Mouse (Mus musculus) midbrain, embryonic 11.5 days (tissue): ENCODE data around the gene Cnn2. TPM values are rescaled to one million over a fixed set of nuclear protein-coding genes. Genes with fewer than 3 reads are reported as not detected.

Experiments used
- ATAC-seq: fragments of 200-750 bp; cut with Nextera tagmentation; 2 replicates; pipeline ENCODE4 v1.8.0; 2017; ENCODE audit warnings: moderate TSS enrichment, moderate library complexity; ENCODE audit not compliant: low FRiP score
- DNase-seq: peaks from one replicate; pipeline ENCODE4 v3.0.0; 2015; ENCODE audit warnings: low spot score; ENCODE audit errors: missing footprints
- H3K27ac ChIP-seq: fragments of 300-500 bp; sonication (generic); 2 replicates; pipeline ENCODE4 v1.5.1; 2014; ENCODE audit warnings: low read depth, low read length
- H3K27me3 ChIP-seq: fragments of 300-500 bp; sonication (generic); 2 replicates; pipeline ENCODE4 v1.6.1; 2014; ENCODE audit warnings: mild to moderate bottlenecking, low read length, moderate library complexity, mixed read lengths; ENCODE audit not compliant: control insufficient read depth, insufficient read depth
- H3K36me3 ChIP-seq: fragments of 300-500 bp; sonication (generic); 2 replicates; pipeline ENCODE4 v1.6.1; 2014; ENCODE audit warnings: mild to moderate bottlenecking, low read length, moderate library complexity, mixed read lengths; ENCODE audit not compliant: control insufficient read depth, insufficient read depth
- H3K4me1 ChIP-seq: fragments of 300-500 bp; sonication (generic); 2 replicates; pipeline ENCODE4 v1.6.1; 2014; ENCODE audit warnings: low read length; ENCODE audit not compliant: control insufficient read depth, insufficient read depth
- H3K4me2 ChIP-seq: fragments of 300-500 bp; sonication (generic); 2 replicates; pipeline ENCODE4 v1.6.1; 2014; ENCODE audit warnings: mild to moderate bottlenecking, moderate library complexity
- H3K4me3 ChIP-seq: fragments of 300-500 bp; sonication (generic); 2 replicates; pipeline ENCODE4 v1.5.1; 2014; ENCODE audit warnings: low read depth, low read length
- H3K9ac ChIP-seq: fragments of 300-500 bp; sonication (generic); 2 replicates; pipeline ENCODE4 v1.6.1; 2014; ENCODE audit warnings: low read length
- H3K9me3 ChIP-seq: fragments of 300-500 bp; sonication (generic); 2 replicates; pipeline ENCODE4 v1.6.1; 2016; ENCODE audit warnings: low read length; ENCODE audit not compliant: control insufficient read depth
- WGBS: fragments of 180-500 bp; shearing (Covaris S2); extraction: QIAGEN DNeasy Blood & Tissue Kit; methylation state at CpG from one replicate; pipeline ENCODE4 v1.1.7; 2014; 5-methylcytosine and 5-hydroxymethylcytosine counted together
- polyA plus RNA-seq: library from polyadenylated mRNA; unstranded; fragments of >200 nt; fragmentation: Nextera tagmentation; extraction: Ambion mirVana; gene quantifications from 2 replicates; pipeline ENCODE4 v1.2.1, GENCODE M21; 2014

Gene Cnn2
- polyA plus RNA-seq, 1 experiment from 2014 or later = 158 TPM

DNA sequence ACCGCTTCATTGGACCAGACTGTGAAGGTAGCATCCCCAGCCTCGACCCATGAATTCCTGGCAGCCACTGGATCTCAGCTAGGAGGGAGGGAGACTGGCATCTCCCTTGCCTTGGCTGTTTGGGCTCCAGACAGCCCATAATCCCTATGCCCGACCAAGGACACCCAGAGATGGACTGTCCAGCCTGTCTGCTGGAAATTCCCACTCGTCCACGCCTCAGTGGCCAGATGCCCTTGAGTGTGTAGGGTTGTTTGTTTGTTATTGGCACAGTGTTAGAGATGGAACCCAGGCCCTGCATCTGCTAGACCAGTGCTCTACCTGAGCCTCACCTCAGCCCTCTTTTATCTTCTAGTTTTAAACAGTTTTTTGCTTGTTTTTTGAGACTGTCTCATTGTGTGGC, 23.1 kb upstream of the Cnn2 start:
- Histone ChIP-seq H3K4me2 (no peak overlapping the region), H3K9me3 (no peaks in the 10 kb centered on the region), H3K27ac (no peak overlapping the region), H3K4me3 (no peak overlapping the region), H3K27me3 (peaks cover 7% of the 10 kb centered on the region; the same call in 1 of the 2 replicates), H3K9ac (no peak overlapping the region), H3K4me1 (peaks cover 8% of the 10 kb centered on the region), H3K36me3 (peaks cover 25% of the 10 kb centered on the region)
- WGBS = 87% methylated on average over 5 of the region's 5 CpGs
- ATAC-seq (no peak), DNase-seq (no peak)

DNA sequence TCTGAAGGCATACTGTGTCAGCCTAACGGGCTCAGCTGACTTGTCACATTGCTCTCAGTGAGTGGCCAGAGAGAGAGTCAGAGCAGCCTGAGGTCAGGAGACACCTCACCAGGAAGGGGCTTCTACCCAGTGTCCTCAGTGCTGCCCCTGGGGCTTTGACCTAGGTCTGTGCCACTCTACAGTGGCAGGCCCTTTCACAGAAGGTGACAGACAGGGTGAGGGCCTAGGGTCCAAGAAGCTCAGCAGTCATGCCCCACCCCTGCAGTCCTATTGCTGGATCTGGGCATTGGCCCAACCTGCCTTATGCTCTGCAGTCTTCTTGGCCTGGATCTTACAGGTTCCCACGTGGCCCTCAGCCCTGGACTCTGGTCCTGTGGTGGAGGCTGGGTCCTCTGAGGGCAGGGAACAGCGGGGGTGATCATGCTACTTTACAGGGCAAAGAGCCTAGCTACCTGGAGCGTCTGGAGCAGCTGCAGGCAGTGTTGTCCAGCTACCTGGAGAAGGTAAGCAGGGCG, 21.4 kb upstream of the Cnn2 start:
- no peak overlapping the region for H3K4me3 ChIP-seq
- H3K9me3 ChIP-seq = no peaks in the 10 kb centered on the region
- peaks cover 4% of the 10 kb centered on the region; the same call in 1 of the 2 replicates for H3K4me1 ChIP-seq
- H3K27me3 ChIP-seq = peaks cover 22% of the 10 kb centered on the region
- ATAC-seq (no peak), DNase-seq (no peak)
- no peak overlapping the region for H3K27ac ChIP-seq
- no peak overlapping the region for H3K9ac ChIP-seq
- H3K4me2 ChIP-seq = no peak overlapping the region
- peaks cover 21% of the 10 kb centered on the region for H3K36me3 ChIP-seq
- 96% methylated on average over 5 of the region's 5 CpGs for WGBS

DNA sequence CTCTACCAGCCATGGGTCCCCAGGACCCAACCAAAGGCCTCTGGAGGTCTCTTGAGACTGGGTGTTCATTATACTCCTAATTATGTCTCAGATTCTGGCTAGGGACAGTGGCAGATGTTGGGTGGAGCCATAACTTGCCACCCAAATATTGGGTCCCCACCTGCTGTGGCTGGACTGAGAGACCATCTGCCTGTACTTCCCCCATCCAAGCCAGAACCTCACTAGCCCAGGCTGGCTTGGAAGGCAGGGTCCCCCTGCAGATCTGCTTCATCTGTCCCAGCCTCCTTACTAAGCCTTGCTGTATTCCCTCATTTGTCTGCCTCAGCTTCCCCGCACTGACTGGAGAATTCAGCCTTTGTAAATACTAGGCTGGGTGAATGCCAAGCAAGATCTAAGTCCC, 20.2 kb upstream of the Cnn2 start:
- Histone ChIP-seq H3K27me3 (peaks cover 23% of the 10 kb centered on the region), H3K4me2 (no peak overlapping the region), H3K9me3 (no peaks in the 10 kb centered on the region), H3K27ac (no peak overlapping the region), H3K9ac (no peak overlapping the region), H3K4me3 (no peak overlapping the region), H3K36me3 (peaks cover 16% of the 10 kb centered on the region), H3K4me1 (peaks cover 4% of the 10 kb centered on the region; the same call in 1 of the 2 replicates)
- WGBS = 96% methylated on average over 1 of the region's 1 CpGs
- no peak for DNase-seq
- no peak for ATAC-seq

DNA sequence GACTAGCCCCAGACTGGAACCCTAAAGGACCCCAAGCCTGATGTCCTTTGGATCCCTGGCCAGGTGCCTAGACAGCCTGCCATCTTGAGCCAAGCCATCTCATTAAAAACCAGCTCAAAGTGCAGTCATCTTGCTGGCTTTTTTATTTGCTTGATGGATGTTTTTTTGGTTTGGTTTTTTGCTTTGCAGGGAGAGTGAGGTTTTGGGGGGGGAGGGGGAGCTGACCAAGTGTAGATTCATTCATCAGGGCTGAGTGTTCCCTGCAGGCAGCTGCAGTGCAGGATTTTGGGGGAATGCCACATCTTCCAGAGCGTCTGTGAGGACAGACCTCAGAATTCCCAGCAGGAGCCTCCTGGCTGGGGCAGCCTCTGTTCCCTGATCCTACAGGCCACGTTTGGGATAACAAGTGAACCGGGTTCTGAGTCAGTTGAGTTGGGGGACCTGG, 19.2 kb upstream of the Cnn2 start:
- no peak for ATAC-seq
- Histone ChIP-seq H3K9ac (no peak overlapping the region), H3K4me1 (peaks cover 4% of the 10 kb centered on the region; the same call in 1 of the 2 replicates), H3K27me3 (peaks cover 23% of the 10 kb centered on the region), H3K27ac (no peak overlapping the region), H3K36me3 (peaks cover 16% of the 10 kb centered on the region), H3K4me3 (no peak overlapping the region), H3K9me3 (no peaks in the 10 kb centered on the region), H3K4me2 (no peak overlapping the region)
- 24% methylated on average over 3 of the region's 3 CpGs for WGBS
- DNase-seq = no peak

DNA sequence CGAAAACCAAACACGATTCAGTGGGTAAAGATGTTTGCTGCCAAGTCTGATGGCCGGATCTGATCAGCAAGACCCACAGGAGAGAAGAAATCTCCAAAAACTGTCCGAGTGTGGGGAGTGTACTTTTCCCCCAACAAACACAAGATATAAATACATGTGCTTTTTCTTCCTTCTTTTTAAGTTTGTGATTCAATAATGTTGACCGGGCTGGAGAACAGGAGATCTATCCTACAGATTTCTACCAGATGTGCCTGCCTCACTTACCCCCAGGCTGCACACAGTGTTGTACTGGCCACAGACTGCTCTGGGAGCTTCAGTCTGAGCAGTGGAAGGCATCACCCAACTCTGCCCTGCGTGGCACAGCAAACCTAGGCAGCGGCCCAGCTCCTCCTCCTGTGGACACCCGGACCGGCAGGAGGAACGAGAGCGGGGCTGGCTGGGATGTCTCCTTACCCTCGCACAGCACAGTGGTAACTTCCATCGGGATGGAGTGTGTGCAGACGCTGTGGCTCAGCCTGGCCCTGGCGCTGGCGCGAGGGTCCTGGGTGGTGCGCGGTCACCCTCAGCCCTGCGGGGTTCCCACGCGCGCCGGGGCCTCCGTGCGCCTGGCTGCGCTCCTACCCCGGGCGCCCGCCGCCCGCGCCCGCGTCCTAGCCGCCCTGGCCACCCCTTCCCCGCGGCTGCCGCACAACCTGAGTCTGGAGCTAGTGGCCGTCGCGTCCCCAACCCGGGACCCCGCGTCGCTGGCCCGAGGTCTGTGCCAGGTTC, 17.8 kb upstream of the Cnn2 start, which contains the start of gene Grin3b:
TSS of gene Grin3b (plus strand) at position 301 of the 768 bp plus-strand sequence.
- no peak within 1 kb of the TSS for H3K27ac ChIP-seq
- ATAC-seq (no peak), DNase-seq (peak; percentile 91)
- H3K27me3 ChIP-seq = peaks cover 23% of the 10 kb centered on the region
- H3K9me3 ChIP-seq = no peaks in the 10 kb centered on the region
- H3K4me3 ChIP-seq = peak within 1 kb of the TSS; percentile 25
- H3K4me1 ChIP-seq = peaks cover 4% of the 10 kb centered on the region; the same call in 1 of the 2 replicates
- WGBS = 8% methylated on average over 47 of the region's 47 CpGs
- peak within 1 kb of the TSS; percentile 20; the same call in 1 of the 2 replicates for H3K9ac ChIP-seq
- H3K4me2 ChIP-seq = peak within 1 kb of the TSS; percentile 41
- H3K36me3 ChIP-seq = peaks cover 12% of the 10 kb centered on the region; the same call in 1 of the 2 replicates

DNA sequence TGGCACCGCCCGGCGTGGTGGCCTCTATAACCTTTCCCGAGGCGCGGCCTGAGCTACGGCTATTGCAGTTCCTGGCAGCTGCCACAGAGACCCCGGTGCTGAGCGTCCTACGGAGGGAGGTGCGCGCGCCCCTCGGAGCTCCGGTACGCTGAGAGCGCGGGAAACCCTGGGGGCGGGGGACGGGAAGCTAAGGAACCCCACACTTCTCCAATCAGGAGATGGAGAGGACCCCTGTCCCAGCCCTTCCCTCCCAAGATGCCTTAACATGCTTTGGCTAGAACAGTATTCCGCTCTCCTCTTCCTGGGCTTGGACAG, 17.2 kb upstream of the Cnn2 start:
- Histone ChIP-seq H3K9ac (peak overlapping the region; percentile 20; the same call in 1 of the 2 replicates), H3K27me3 (peaks cover 23% of the 10 kb centered on the region), H3K4me3 (peak overlapping the region; percentile 25), H3K4me1 (peaks cover 4% of the 10 kb centered on the region; the same call in 1 of the 2 replicates), H3K27ac (no peak overlapping the region), H3K9me3 (no peaks in the 10 kb centered on the region), H3K36me3 (peaks cover 12% of the 10 kb centered on the region; the same call in 1 of the 2 replicates), H3K4me2 (peak overlapping the region; percentile 41)
- 5% methylated on average over 21 of the region's 21 CpGs for WGBS
- ATAC-seq = no peak
- no peak for DNase-seq

DNA sequence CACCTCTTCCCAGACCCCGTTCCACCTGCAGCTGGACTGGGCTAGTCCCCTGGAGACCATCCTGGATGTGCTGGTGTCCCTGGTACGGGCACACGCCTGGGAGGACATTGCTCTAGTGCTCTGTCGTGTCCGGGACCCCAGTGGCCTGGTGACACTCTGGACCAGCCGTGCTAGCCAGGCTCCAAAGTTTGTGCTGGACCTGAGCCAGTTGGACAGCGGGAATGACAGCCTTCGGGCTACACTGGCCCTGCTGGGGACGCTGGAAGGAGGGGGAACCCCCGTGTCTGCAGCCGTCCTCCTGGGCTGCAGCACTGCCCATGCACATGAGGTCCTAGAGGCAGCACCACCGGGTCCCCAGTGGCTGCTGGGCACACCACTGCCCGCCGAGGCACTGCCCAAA, 15.6 kb upstream of the Cnn2 start:
- H3K27me3 ChIP-seq = peaks cover 26% of the 10 kb centered on the region
- DNase-seq = no peak
- no peaks in the 10 kb centered on the region for H3K9me3 ChIP-seq
- no peak for ATAC-seq
- peaks cover 4% of the 10 kb centered on the region; the same call in 1 of the 2 replicates for H3K4me1 ChIP-seq
- H3K4me3 ChIP-seq = no peak overlapping the region
- no peak overlapping the region for H3K4me2 ChIP-seq
- no peak overlapping the region for H3K9ac ChIP-seq
- WGBS = 74% methylated on average over 13 of the region's 14 CpGs
- H3K36me3 ChIP-seq = peaks cover 25% of the 10 kb centered on the region
- no peak overlapping the region for H3K27ac ChIP-seq

DNA sequence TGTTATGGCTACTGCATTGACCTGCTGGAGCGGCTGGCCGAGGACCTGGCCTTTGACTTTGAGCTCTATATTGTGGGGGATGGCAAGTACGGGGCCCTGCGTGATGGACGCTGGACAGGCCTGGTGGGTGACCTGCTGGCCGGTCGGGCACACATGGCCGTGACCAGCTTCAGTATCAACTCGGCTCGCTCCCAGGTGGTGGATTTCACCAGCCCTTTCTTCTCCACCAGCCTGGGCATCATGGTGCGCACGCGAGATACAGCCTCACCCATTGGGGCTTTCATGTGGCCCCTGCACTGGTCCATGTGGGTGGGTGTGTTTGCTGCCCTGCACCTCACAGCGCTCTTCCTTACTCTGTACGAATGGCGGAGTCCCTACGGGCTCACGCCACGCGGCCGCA, 14.3 kb upstream of the Cnn2 start:
- peaks cover 26% of the 10 kb centered on the region for H3K27me3 ChIP-seq
- H3K27ac ChIP-seq = no peak overlapping the region
- DNase-seq = no peak
- ATAC-seq = no peak
- H3K36me3 ChIP-seq = peaks cover 33% of the 10 kb centered on the region
- H3K9me3 ChIP-seq = no peaks in the 10 kb centered on the region
- no peak overlapping the region for H3K9ac ChIP-seq
- peaks cover 4% of the 10 kb centered on the region; the same call in 1 of the 2 replicates for H3K4me1 ChIP-seq
- H3K4me3 ChIP-seq = no peak overlapping the region
- 91% methylated on average over 21 of the region's 21 CpGs for WGBS
- H3K4me2 ChIP-seq = no peak overlapping the region

DNA sequence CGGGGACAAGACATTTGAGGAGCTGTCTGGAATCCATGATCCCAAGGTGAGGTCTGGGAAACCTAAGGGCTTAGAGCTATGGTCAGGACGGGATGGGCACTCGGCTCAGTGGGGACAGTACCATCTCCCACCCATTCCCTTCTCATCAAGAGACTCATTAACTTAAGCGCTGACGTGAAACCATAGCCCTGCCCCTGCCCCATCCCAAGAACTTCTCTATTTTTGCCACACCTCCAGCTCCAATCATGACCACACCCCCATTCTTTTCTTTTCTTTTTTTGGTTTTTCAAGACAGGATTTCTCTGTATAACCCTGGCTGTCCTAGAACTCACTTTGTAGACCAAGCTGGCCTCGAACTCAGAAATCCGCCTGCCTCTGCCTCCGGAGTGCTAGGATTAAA, 13.7 kb upstream of the Cnn2 start:
- ATAC-seq (no peak), DNase-seq (no peak)
- H3K27ac ChIP-seq = no peak overlapping the region
- no peak overlapping the region for H3K4me3 ChIP-seq
- WGBS = 90% methylated on average over 8 of the region's 8 CpGs
- H3K27me3 ChIP-seq = peaks cover 21% of the 10 kb centered on the region
- peaks cover 4% of the 10 kb centered on the region; the same call in 1 of the 2 replicates for H3K4me1 ChIP-seq
- H3K9me3 ChIP-seq = no peaks in the 10 kb centered on the region
- H3K36me3 ChIP-seq = peaks cover 34% of the 10 kb centered on the region
- H3K4me2 ChIP-seq = no peak overlapping the region
- H3K9ac ChIP-seq = no peak overlapping the region
